Mouse (Mus musculus) erythroblast, embryonic 14.5 days (primary cell): ENCODE measurements around the gene Flrt3.

Experiments used
- GATA1 ChIP-seq: IDR thresholded peaks from 2 replicates; pipeline ENCODE4 v1.6.1; 2012; ENCODE audit warnings: low read length, inconsistent platforms, mixed read lengths
- TAL1 ChIP-seq: IDR thresholded peaks from 3 replicates; pipeline ENCODE4 v1.6.1; 2012; ENCODE audit warnings: low read length, inconsistent platforms, mixed read lengths

GRCm38 (mm10) chr2:140666846-140667245 is 4.4 kb downstream of the Flrt3 start:
- TF ChIP-seq GATA1, result no peak
- TF ChIP-seq TAL1, result no peak
